Mouse (Mus musculus): ENCODE results near the gene Slc25a13.

The Slc25a13 gene

DNA sequence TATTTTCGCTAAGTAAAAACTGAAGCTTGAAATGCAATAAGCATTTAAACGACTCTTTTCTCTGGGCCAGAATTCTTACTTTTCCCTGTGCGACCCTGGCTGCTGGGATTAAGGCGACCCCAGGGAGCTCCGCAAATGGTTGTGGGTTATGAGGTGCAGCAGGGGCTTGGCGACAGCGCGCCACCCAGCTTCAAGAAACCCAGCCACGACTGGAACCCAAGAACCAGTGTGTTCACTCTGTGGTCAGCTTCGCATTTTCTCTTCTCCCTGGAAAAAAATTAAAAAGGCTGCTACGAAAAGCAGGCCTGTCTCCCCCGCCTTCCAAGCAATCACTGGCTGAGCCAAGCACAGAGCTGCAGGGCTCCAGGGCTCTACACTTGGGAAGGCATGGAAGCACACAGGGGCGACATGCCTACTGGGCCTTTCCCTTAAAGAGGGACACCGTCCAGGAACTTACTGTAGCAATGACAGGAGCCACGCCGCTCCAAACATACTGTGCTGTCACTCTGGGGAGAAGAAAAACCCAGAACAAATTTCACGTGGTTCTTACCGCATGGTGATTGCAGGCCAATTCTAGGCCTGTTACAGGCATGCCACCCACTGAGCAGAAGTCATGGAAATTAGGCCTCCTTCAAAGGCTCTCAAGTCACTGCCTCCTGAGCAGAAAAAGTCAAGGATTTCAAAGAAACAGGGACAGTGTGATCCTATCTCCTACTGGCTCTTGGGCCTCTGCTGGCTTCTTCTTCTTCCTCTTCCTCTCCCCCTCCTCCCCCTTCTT lies 178.0 kb downstream of the Slc25a13 start:
- no peak for DNase-seq (ENCODE audit: low spot score in 2 of 2)

GRCm38 (mm10) chr6:6027664-6028063 lies 189.3 kb downstream of the Slc25a13 start:
- no peak for DNase-seq (ENCODE audit: low spot score in 2 of 2)

DNA sequence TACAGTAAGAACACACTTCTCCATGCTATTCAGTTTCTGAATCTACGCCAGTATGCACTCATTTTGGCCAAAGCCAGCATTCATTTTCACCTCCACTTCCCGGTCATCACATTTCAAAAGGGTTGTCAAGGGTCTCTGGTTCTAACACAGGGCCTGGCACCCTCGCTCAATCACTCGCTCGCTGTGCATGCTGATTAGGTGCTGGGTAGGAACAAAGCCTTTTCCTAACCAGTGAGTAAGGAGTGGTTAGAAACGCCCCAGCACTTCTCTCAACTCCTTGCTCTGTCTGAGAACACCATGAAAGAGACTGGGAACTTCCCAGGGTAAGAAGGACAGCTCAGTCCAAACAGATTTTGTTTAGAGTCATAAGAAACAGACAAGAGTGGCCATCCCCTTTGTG lies 193.0 kb downstream of the Slc25a13 start:
- DNase-seq (ENCODE audit: low spot score in 2 of 2) = no peak

DNA sequence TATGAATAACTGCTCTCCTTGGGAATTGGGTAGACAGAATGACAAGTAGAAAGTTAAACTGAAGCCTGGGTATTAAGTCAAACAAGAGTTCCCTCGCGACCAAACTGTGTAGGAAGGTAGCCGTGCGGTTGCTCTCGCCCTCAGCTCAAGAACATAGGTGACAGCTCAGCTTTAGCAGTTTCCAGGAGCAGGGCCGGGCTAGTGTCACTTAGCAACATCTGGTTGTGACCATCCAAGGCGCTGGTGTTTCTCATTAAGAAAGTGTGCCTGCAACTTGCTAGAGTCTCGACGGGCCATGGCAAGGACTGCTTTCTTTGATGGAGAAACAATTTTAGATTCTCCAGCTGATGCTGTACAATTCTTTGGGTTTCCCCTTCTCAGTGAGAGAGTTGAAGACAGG lies 200.0 kb downstream of the Slc25a13 start:
- no peak for DNase-seq (ENCODE audit: low spot score in 2 of 2)

DNA sequence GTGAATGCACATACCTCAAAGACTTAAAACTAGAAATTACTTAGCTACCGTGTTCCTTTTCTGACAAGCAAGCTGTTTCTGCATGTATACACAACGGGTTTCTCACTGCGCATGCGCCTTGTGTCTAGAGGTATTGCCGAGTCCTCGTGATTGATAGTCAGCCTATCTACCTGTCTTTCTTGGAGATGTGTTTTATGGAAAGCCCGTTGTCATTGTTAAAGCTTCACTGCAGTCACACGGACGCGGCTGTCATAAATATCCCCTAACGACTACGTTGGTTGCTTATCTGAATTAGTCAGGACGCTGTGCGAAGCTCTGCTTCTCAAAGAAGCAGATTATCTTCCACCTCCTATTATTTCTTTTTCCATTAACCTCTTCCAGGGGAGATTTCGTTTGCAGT lies 201.4 kb downstream of the Slc25a13 start:
- DNase-seq (ENCODE audit: low spot score in 2 of 2) = peak in 1 of 2 experiments; percentile 30

- DNase-seq (ENCODE audit: low spot score in 2 of 2) = no peak
Measured at GRCm38 (mm10) chr6:6011364-6011763, 205.6 kb downstream of the Slc25a13 start.

DNA sequence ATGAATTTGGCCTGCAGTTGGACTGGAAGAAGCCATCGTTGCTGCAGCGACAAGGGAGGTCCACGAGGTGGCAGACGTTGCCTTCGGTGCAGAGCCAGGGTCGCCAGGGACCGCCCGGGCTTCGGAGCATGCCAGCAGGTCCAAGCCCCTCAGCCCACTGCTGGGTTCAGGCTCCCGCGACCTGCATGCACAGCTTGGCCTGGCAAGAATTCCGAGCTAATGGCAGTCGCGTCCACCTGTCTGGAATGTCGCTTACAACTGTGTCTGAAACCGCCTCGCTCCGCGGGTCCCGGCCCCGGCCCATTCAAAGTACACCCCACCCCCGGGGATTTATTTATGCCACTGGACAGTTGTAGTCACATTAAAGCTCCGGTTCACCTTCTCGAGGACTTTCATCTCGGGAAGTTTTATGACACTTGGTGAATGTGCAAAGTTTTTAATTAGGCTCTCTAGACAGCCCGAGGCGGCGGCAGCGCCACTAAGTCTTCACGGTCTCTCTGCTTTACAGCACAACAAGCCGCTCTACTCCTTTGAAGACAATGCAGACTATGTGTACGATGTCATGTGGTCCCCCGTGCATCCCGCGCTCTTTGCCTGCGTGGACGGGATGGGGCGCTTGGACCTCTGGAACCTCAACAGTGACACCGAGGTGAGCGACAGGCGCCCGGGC lies 211.1 kb downstream of the Slc25a13 start:
- DNase-seq (ENCODE audit: low spot score in 2 of 2) = peak; percentile 42 to 78

- no peak for DNase-seq (ENCODE audit: low spot score in 2 of 2)
Measured at GRCm38 (mm10) chr6:6004756-6005485, 212.1 kb downstream of the Slc25a13 start.

DNA sequence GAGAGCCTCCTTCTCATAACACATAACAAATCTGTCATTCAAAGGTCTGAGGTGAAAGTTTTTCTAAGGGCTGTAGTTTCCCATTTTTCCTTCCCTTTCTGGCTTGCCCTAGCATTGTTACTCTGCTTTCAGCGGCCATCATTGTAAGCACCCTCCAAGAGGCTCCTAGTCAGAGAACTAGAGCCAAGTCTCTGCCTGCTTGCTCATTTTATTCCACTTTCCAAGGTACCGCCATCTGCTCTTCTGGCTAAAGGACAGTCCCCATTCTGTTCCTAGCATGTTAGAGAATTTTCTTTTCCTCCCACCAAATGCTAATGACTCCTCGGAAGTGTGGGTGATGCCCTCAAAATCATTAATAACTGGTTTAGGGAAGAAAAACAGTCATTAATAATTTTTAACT lies 214.9 kb downstream of the Slc25a13 start:
- DNase-seq (ENCODE audit: low spot score in 2 of 2) = no peak

GRCm38 (mm10) chr6:5997535-5997934 lies 219.4 kb downstream of the Slc25a13 start:
- no peak for DNase-seq (ENCODE audit: low spot score in 2 of 2)

DNA sequence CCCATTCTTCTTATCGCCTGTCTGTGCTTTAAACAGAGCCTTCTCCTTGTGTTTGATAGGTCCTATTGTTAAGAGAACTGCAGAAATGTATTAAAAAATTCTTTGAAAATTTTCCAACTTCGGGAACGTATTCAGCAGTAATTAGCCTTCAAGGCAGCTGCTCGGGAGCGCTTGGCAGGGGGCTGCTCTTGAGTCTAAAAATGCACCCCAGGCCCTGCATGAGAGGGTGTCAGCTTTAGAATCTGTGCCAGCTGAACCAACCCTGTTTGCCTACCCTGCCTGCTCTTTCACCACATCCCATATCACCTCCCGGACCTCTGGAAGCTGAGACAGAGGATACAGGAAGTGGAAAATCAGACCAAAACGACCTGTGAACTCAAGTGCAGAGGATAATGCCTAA lies 223.9 kb downstream of the Slc25a13 start:
- DNase-seq (ENCODE audit: low spot score in 2 of 2) = no peak

DNA sequence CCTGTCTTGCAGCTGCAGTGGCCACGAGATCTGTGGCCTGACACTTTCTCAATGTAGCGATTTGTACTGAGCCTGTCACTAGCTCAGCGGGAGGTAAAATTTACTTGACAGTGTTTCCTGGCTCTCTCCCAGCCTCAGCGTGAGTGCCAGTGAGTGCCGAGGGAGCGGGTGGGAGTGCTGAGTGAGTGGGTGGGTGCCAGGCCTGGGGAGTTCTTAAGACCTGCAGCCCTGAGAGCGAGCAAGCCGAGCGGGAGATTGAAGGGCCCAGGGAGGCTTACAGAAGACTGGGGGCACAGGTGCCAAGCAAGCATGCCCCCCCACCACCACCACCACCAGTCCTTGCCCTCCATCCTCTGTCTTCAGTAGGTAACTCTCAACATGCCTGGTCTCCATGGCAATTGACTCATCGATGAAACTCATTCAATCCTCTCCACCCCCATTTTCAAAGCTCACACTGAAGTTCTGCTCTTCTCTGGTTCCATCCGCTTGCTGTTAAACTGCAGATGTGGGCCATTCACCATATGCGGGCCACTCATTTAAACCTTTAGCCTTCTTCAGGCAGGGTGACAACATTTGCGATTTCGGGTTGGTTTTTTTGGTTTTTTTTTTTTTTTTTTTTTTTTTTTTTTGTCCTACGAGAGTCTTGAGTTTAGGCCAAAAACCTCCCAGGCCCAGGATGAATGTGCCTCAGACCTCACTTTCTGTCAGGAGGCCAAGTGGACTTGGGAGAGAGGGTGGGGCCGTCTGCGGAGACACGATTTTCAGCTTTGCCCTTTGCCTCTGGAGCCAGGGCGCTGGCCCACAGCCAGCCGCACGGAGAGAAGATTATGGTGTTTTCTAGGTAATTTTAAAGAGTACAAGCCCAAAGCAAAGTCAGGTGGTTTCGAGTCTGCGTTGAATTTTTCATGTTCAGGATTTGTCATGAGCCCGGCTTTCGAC lies 224.9 kb downstream of the Slc25a13 start:
- peak; percentile 42 to 58 for DNase-seq (ENCODE audit: low spot score in 2 of 2)

DNA sequence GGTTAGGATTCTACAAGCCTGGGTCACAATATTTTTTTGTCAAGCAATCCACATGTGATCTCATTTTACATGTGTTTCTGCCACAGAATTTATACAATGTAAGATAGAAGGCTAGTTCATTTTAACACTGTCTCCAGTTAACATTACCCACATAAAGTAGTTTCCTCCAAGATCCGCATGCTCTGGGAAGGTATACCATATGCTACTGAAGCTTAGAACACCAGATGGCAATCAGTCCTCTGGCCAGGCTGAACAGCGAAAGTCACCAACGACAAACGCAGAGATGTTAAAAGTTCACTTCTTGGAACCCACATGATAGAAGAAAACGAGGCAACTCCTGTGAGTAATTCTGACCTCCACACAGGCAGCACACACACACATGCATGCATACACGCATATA lies 225.7 kb downstream of the Slc25a13 start:
- no peak for DNase-seq (ENCODE audit: low spot score in 2 of 2)
